In the genomic region with DNA sequence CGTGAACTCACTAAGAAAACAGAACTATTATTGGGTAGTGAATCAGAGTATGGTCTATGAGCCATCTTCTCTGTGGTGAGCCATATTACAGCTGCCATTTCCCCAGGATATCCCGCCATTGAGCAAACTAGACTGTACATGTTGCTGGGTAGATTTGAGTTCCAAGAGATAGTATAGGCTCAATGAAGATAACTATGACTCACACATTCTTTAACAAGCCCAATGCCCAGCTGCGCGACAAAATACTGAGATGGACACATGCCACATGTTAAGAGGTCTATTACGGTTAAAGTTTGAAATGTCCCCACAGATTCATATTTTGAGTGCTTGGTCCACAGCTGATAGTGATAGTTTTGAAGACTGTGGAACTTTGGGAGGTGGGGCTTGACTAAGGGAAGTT, we compare ENCODE assay signal across 22 mouse cellular contexts.
"Had no signal": no experiment of that assay in that cellular context is flagged by ENCODE, and none has a peak within 500 bp of the region (broad histone marks: within the 10 kb centered on the region; RNA-seq: fewer than 3 reads in every experiment).

No protein-coding gene starts in this region.

- DNase-seq: gastrocnemius, adult 2 months; gastrocnemius, postnatal 14 days; gastrocnemius, postnatal 36 days; heart, adult 18-20 months; heart, postnatal 14 days; heart, postnatal 36 days; kidney, adult 18-20 months; kidney, adult 9 months; kidney, postnatal 14 days; kidney, postnatal 36 days; left cerebral cortex, postnatal 4 days had no signal

- H3K4me1 ChIP-seq: hindbrain, embryonic 13.5 days; hindbrain, embryonic 15.5 days; limb, embryonic 15.5 days had no signal

- H3K27me3 ChIP-seq: heart, embryonic 12.5 days; hindbrain, embryonic 13.5 days; hindbrain, embryonic 15.5 days; kidney, embryonic 15.5 days; limb, embryonic 13.5 days; limb, embryonic 15.5 days; liver, embryonic 12.5 days had no signal

- H3K27ac ChIP-seq: gastrocnemius, adult 2 months; heart, embryonic 10.5 days; hindbrain, embryonic 13.5 days; hindbrain, embryonic 15.5 days; hindbrain, postnatal 0 days; kidney, embryonic 15.5 days; kidney, postnatal 0 days; limb, embryonic 13.5 days; limb, embryonic 15.5 days; liver, embryonic 12.5 days; liver, embryonic 14.5 days had no signal

- H3K36me3 ChIP-seq: heart, embryonic 10.5 days; heart, embryonic 12.5 days; hindbrain, embryonic 13.5 days; hindbrain, embryonic 15.5 days; kidney, embryonic 15.5 days; limb, embryonic 13.5 days; limb, embryonic 15.5 days; liver, embryonic 12.5 days had no signal

- H3K4me3 ChIP-seq: gastrocnemius, adult 2 months; heart, embryonic 10.5 days; heart, embryonic 12.5 days; hindbrain, embryonic 13.5 days; hindbrain, embryonic 15.5 days; kidney, embryonic 15.5 days; limb, embryonic 13.5 days; limb, embryonic 15.5 days; liver, embryonic 12.5 days had no signal
